In the genomic region with DNA sequence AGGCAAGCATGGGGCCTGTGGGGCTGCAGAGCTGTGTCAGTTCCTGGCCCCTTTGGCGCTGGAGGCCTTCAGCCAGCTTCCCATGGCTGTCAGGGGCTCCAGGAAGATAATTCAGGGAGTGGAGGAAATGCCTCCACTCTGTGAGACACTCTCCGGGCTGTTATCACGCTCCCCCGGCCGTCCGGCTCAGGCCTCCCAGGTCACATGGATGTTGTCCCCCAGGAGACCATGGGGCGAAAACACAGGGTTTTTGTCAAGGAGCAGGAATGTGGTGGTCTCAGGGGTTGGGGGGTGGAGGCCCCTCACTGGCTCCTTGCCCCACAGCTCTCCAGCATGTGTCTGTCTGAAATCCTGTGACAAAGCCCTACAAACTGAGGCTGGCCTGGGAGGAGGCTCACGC, we compare ENCODE assay signal across 24 mouse cellular contexts.
A peak's percentile ranks its signal among the peaks of the same experiment; 100 is the strongest.
DNase-seq lines count a peak whose midpoint lies in the region; ATAC-seq lines count a peak whose summit lies in the region.
"Had no signal": no experiment of that assay in that cellular context is flagged by ENCODE, and none has a peak within 500 bp of the region (broad histone marks: within the 10 kb centered on the region; RNA-seq: fewer than 3 reads in every experiment).

No protein-coding gene starts in this region.

- no peaks in the 10 kb centered on the region for H3K36me3 ChIP-seq in heart, embryonic 13.5 days
- 0 out of 2 replicates have a peak, but pooled peaks cover 2% of the 10 kb centered on the region for H3K36me3 ChIP-seq in heart, embryonic 16.5 days (ENCODE audit: control insufficient read depth, insufficient read depth)
- H3K36me3 ChIP-seq: G1E; hindbrain, embryonic 15.5 days; limb, embryonic 12.5 days; midbrain, embryonic 13.5 days had no signal

- peaks cover 13% of the 10 kb centered on the region for H3K9me3 ChIP-seq in heart, embryonic 13.5 days
- H3K9me3 ChIP-seq in heart, embryonic 16.5 days (replicated peaks; ENCODE audit: control insufficient read depth, low read length), result peaks cover 6% of the 10 kb centered on the region; the same call in 1 of the 2 replicates
- H3K9me3 ChIP-seq: hindbrain, embryonic 15.5 days had no signal

- intact Hi-C loops in heart, postnatal 25 days (cut with DNase I), result no loop called here

- no peak overlapping the region for H3K4me2 ChIP-seq in heart, embryonic 13.5 days
- no peak overlapping the region for H3K4me2 ChIP-seq in heart, embryonic 16.5 days (ENCODE audit: low read depth, low read length)
- H3K4me2 ChIP-seq: hindbrain, embryonic 15.5 days; limb, embryonic 12.5 days; lung, embryonic 14.5 days; midbrain, embryonic 13.5 days had no signal

- 17% methylated on average over 8 of the region's 8 CpGs for WGBS in heart, embryonic 13.5 days
- 30% methylated on average over 8 of the region's 8 CpGs for WGBS in heart, embryonic 16.5 days

- peaks cover 14% of the 10 kb centered on the region; the same call in 1 of the 2 replicates for H3K27me3 ChIP-seq in heart, embryonic 13.5 days (replicated peaks)
- no peaks in the 10 kb centered on the region for H3K27me3 ChIP-seq in heart, embryonic 16.5 days (ENCODE audit: control insufficient read depth, insufficient read depth, low read length)
- H3K27me3 ChIP-seq: hindbrain, embryonic 15.5 days; limb, embryonic 12.5 days; midbrain, embryonic 13.5 days; Patski had no signal

- H3K4me1 ChIP-seq in heart, embryonic 13.5 days, result peaks cover 26% of the 10 kb centered on the region
- H3K4me1 ChIP-seq in heart, embryonic 16.5 days (ENCODE audit: control insufficient read depth, insufficient read depth, low read length), result peaks cover 4% of the 10 kb centered on the region; the same call in 1 of the 2 replicates
- H3K4me1 ChIP-seq: hindbrain, embryonic 15.5 days; midbrain, embryonic 13.5 days had no signal

- DNase-seq in heart, postnatal 25 days (ENCODE audit: low spot score), result no peak
- peak; percentile 18 for DNase-seq in kidney, postnatal 14 days
- no peak for DNase-seq in kidney, adult 18-20 months
- no peak for DNase-seq in spleen, postnatal 36 days (ENCODE audit: low spot score in 2 of 2)
- no peak for DNase-seq in right cerebral cortex, postnatal 14 days
- DNase-seq: adrenal gland, postnatal 36 days; B cell, adult 2 months; cerebellum, adult 9-10 months; gastrocnemius, postnatal 14 days; kidney, postnatal 25 days; layer of hippocampus, postnatal 36 days; lung, embryonic 14.5 days; right cerebral cortex, postnatal 25 days; spleen, adult 18-20 months; thymus, postnatal 14 days had no signal

- peak overlapping the region; percentile 55 for H3K27ac ChIP-seq in heart, embryonic 13.5 days (replicated peaks)
- no peak overlapping the region; the same call in 1 of the 2 replicates for H3K27ac ChIP-seq in heart, embryonic 16.5 days (ENCODE audit: low read length)
- H3K27ac ChIP-seq: hindbrain, embryonic 15.5 days; limb, embryonic 12.5 days; liver, embryonic 14.5 days; midbrain, embryonic 13.5 days had no signal

- no peak overlapping the region for H3K4me3 ChIP-seq in heart, embryonic 13.5 days
- H3K4me3 ChIP-seq in heart, embryonic 16.5 days (ENCODE audit: low read length), result no peak overlapping the region
- H3K4me3 ChIP-seq: hindbrain, embryonic 15.5 days; limb, embryonic 12.5 days; midbrain, embryonic 13.5 days had no signal

- 0 out of 2 replicates have a peak overlapping the region, but pooled peaks have one; percentile 41 for H3K9ac ChIP-seq in heart, embryonic 13.5 days
- H3K9ac ChIP-seq in heart, embryonic 16.5 days (ENCODE audit: low read length), result no peak overlapping the region
- H3K9ac ChIP-seq: hindbrain, embryonic 15.5 days; limb, embryonic 12.5 days; liver, embryonic 14.5 days; lung, embryonic 14.5 days; midbrain, embryonic 13.5 days had no signal

- peak; percentile 14; the same call in 1 of the 2 replicates for ATAC-seq in heart, embryonic 13.5 days (ENCODE audit: extremely low read depth, insufficient number of reproducible peaks, low FRiP score, low TSS enrichment)
- ATAC-seq in heart, embryonic 16.5 days (replicated peaks; ENCODE audit: extremely low read depth, insufficient read depth, low FRiP score), result peak; percentile 78
- ATAC-seq: forebrain, embryonic 16.5 days; midbrain, embryonic 13.5 days; Patski had no signal
